14 mouse cellular contexts compared by ENCODE assay signal in genomic region chr17:69695341-69695740, GRCm38 (mm10).
A peak's percentile ranks its signal among the peaks of the same experiment; 100 is the strongest.
DNase-seq lines count a peak whose midpoint lies in the region.
"Had no signal": no experiment of that assay in that cellular context is flagged by ENCODE, and none has a peak within 500 bp of the region (broad histone marks: within the 10 kb centered on the region; RNA-seq: fewer than 3 reads in every experiment).

No protein-coding gene starts in this region.

- H3K27me3 ChIP-seq in heart, embryonic 10.5 days (ENCODE audit: insufficient read depth, poor library complexity, severe bottlenecking), result no peaks in the 10 kb centered on the region
- H3K27me3 ChIP-seq: embryonic facial prominence, embryonic 15.5 days; heart, embryonic 15.5 days had no signal

- no peaks in the 10 kb centered on the region for H3K4me1 ChIP-seq in heart, embryonic 10.5 days
- H3K4me1 ChIP-seq: embryonic facial prominence, embryonic 15.5 days; heart, embryonic 15.5 days had no signal

- no peak overlapping the region for H3K4me3 ChIP-seq in heart, embryonic 10.5 days
- H3K4me3 ChIP-seq: embryonic facial prominence, embryonic 15.5 days; gastrocnemius, adult 2 months; heart, embryonic 15.5 days; myocyte had no signal

- peak; percentile 42 for DNase-seq in right cerebral cortex, adult 18-20 months
- no peak for DNase-seq in right cerebral cortex, postnatal 4 days
- peak; percentile 73 to 75 for DNase-seq in cerebellum, postnatal 10 days
- peak; percentile 20 to 78 for DNase-seq in layer of hippocampus, postnatal 14 days (ENCODE audit: low spot score in 2 of 2)
- no peak for DNase-seq in heart, embryonic 10.5 days (ENCODE audit: low spot score)
- DNase-seq in adrenal gland, postnatal 36 days, result no peak
- no peak for DNase-seq in neural tube, embryonic 10.5 days (ENCODE audit: extremely low spot score, low spot score)
- DNase-seq: adrenal gland, adult 2 months; gastrocnemius, adult 2 months; kidney, postnatal 14 days; thymus, postnatal 25 days had no signal

- 79% methylated on average over 3 of the region's 3 CpGs for WGBS in heart, embryonic 10.5 days

- H3K9me3 ChIP-seq in heart, embryonic 10.5 days, result no peaks in the 10 kb centered on the region
- H3K9me3 ChIP-seq: embryonic facial prominence, embryonic 15.5 days; heart, embryonic 15.5 days had no signal

- no peak overlapping the region for H3K27ac ChIP-seq in heart, embryonic 10.5 days
- H3K27ac ChIP-seq: embryonic facial prominence, embryonic 15.5 days; gastrocnemius, adult 2 months; heart, embryonic 15.5 days had no signal

- no peaks in the 10 kb centered on the region for H3K36me3 ChIP-seq in heart, embryonic 10.5 days
- H3K36me3 ChIP-seq: embryonic facial prominence, embryonic 15.5 days; heart, embryonic 15.5 days had no signal

Comparison
In these comparisons a context has a peak if more than half of its experiments do, and no peak if none do; other contexts are left out.
1. DNase-seq: peak in right cerebral cortex, adult 18-20 months (single experiment), cerebellum, postnatal 10 days (2 of 2) and layer of hippocampus, postnatal 14 days (2 of 2); none in right cerebral cortex, postnatal 4 days (single experiment), heart, embryonic 10.5 days (single experiment), adrenal gland, postnatal 36 days (0 of 2) and neural tube, embryonic 10.5 days (single experiment).